Mouse (Mus musculus): ENCODE measurements at regions not wholly inside any gene's neighbourhood (a gene's known extent, or its start where the extent isn't known, plus 50 kb on each side); places are given as distances from the start of the nearest gene placed in this dataset.

GRCm38 (mm10) chr15:36931460-36931859 lies 76.1 kb downstream of the Zfp706 start:
- TF ChIP-seq CTCF (IDR thresholded peaks at IDR 0.05; ENCODE audit: low read depth) (no peak), EP300 (optimal IDR thresholded peaks at IDR 0.05) (no peak)

All from stomach, postnatal 0 days (tissue).